Mouse (Mus musculus): ENCODE data around the gene Surf2. TPM values are rescaled to one million over a fixed set of nuclear protein-coding genes. Genes with fewer than 3 reads are reported as not detected.

Surf2 gene
- polyA plus RNA-seq, 1 experiment from 2014 or later, result 36.8 TPM

GRCm38 (mm10) chr2:26902467-26903220, 13.5 kb upstream of the Surf2 start, which contains the start of gene Surf6:
Gene Surf6 (minus strand): TSS chr2:26902879.
- Histone ChIP-seq H3K4me3 (ENCODE audit: low read depth, low read length) (peak within 1 kb of the TSS; percentile 75), H3K27ac (ENCODE audit: low read length) (peak within 1 kb of the TSS; percentile 90), H3K4me1 (ENCODE audit: control insufficient read depth, insufficient read depth, low read length) (peaks cover 14% of the 10 kb centered on the region), H3K36me3 (ENCODE audit: control insufficient read depth, insufficient read depth, low read length) (peaks cover 47% of the 10 kb centered on the region), H3K4me2 (replicated peaks; ENCODE audit: low read depth, low read length) (peak within 1 kb of the TSS; percentile 78), H3K9ac (replicated peaks; ENCODE audit: low read depth, low read length) (peak within 1 kb of the TSS; percentile 66), H3K9me3 (ENCODE audit: control insufficient read depth, low read depth, low read length) (no peaks in the 10 kb centered on the region), H3K27me3 (ENCODE audit: control insufficient read depth, insufficient read depth, low read length) (no peaks in the 10 kb centered on the region)
- ATAC-seq (ENCODE audit: insufficient number of reproducible peaks, insufficient read depth, low FRiP score, low read depth), result peak; percentile 95
- WGBS, result under 1% methylated on average over 41 of the region's 41 CpGs

- whole genome bisulfite sequencing, result 11% methylated on average over 7 of the region's 7 CpGs
- H3K9me3 ChIP-seq (ENCODE audit: control insufficient read depth, low read depth, low read length), result no peaks in the 10 kb centered on the region
- H3K4me3 ChIP-seq (ENCODE audit: low read depth, low read length), result peak overlapping the region; percentile 75
- H3K4me1 ChIP-seq (ENCODE audit: control insufficient read depth, insufficient read depth, low read length), result peaks cover 14% of the 10 kb centered on the region
- no peaks in the 10 kb centered on the region for H3K27me3 ChIP-seq (ENCODE audit: control insufficient read depth, insufficient read depth, low read length)
- peak overlapping the region; percentile 66 for H3K9ac ChIP-seq (replicated peaks; ENCODE audit: low read depth, low read length)
- peak overlapping the region; percentile 90 for H3K27ac ChIP-seq (ENCODE audit: low read length)
- H3K36me3 ChIP-seq (ENCODE audit: control insufficient read depth, insufficient read depth, low read length), result peaks cover 44% of the 10 kb centered on the region
- peak overlapping the region; percentile 78 for H3K4me2 ChIP-seq (replicated peaks; ENCODE audit: low read depth, low read length)
- no peak for ATAC-seq (ENCODE audit: insufficient number of reproducible peaks, insufficient read depth, low FRiP score, low read depth)
Measured at GRCm38 (mm10) chr2:26903311-26903710, 12.9 kb upstream of the Surf2 start.

GRCm38 (mm10) chr2:26905936-26906335, 10.2 kb upstream of the Surf2 start:
- no peak overlapping the region for H3K4me3 ChIP-seq (ENCODE audit: low read depth, low read length)
- no peaks in the 10 kb centered on the region for H3K27me3 ChIP-seq (ENCODE audit: control insufficient read depth, insufficient read depth, low read length)
- ATAC-seq (ENCODE audit: insufficient number of reproducible peaks, insufficient read depth, low FRiP score, low read depth), result no peak
- no peak overlapping the region for H3K9ac ChIP-seq (replicated peaks; ENCODE audit: low read depth, low read length)
- H3K9me3 ChIP-seq (ENCODE audit: control insufficient read depth, low read depth, low read length), result no peaks in the 10 kb centered on the region
- H3K4me1 ChIP-seq (ENCODE audit: control insufficient read depth, insufficient read depth, low read length), result peaks cover 24% of the 10 kb centered on the region
- WGBS, result 82% methylated on average over 2 of the region's 2 CpGs
- no peak overlapping the region for H3K4me2 ChIP-seq (replicated peaks; ENCODE audit: low read depth, low read length)
- no peak overlapping the region for H3K27ac ChIP-seq (ENCODE audit: low read length)
- peaks cover 27% of the 10 kb centered on the region for H3K36me3 ChIP-seq (ENCODE audit: control insufficient read depth, insufficient read depth, low read length)

- H3K36me3 ChIP-seq (ENCODE audit: control insufficient read depth, insufficient read depth, low read length), result peaks cover 28% of the 10 kb centered on the region
- ATAC-seq (ENCODE audit: insufficient number of reproducible peaks, insufficient read depth, low FRiP score, low read depth), result no peak
- no peak overlapping the region for H3K27ac ChIP-seq (ENCODE audit: low read length)
- H3K9me3 ChIP-seq (ENCODE audit: control insufficient read depth, low read depth, low read length), result no peaks in the 10 kb centered on the region
- no peak overlapping the region for H3K4me2 ChIP-seq (replicated peaks; ENCODE audit: low read depth, low read length)
- no peak overlapping the region for H3K9ac ChIP-seq (replicated peaks; ENCODE audit: low read depth, low read length)
- no peaks in the 10 kb centered on the region for H3K27me3 ChIP-seq (ENCODE audit: control insufficient read depth, insufficient read depth, low read length)
- 97% methylated on average over 3 of the region's 3 CpGs for WGBS
- peaks cover 24% of the 10 kb centered on the region for H3K4me1 ChIP-seq (ENCODE audit: control insufficient read depth, insufficient read depth, low read length)
- H3K4me3 ChIP-seq (ENCODE audit: low read depth, low read length), result no peak overlapping the region
Measured at GRCm38 (mm10) chr2:26906431-26906830, 9.7 kb upstream of the Surf2 start.

GRCm38 (mm10) chr2:26907109-26907508, 9.1 kb upstream of the Surf2 start:
- ATAC-seq (ENCODE audit: insufficient number of reproducible peaks, insufficient read depth, low FRiP score, low read depth), result no peak
- H3K4me2 ChIP-seq (replicated peaks; ENCODE audit: low read depth, low read length), result no peak overlapping the region
- H3K4me3 ChIP-seq (ENCODE audit: low read depth, low read length), result no peak overlapping the region
- H3K27ac ChIP-seq (ENCODE audit: low read length), result no peak overlapping the region
- peaks cover 23% of the 10 kb centered on the region for H3K4me1 ChIP-seq (ENCODE audit: control insufficient read depth, insufficient read depth, low read length)
- no peaks in the 10 kb centered on the region for H3K9me3 ChIP-seq (ENCODE audit: control insufficient read depth, low read depth, low read length)
- H3K9ac ChIP-seq (replicated peaks; ENCODE audit: low read depth, low read length), result no peak overlapping the region
- H3K36me3 ChIP-seq (ENCODE audit: control insufficient read depth, insufficient read depth, low read length), result peaks cover 35% of the 10 kb centered on the region
- no peaks in the 10 kb centered on the region for H3K27me3 ChIP-seq (ENCODE audit: control insufficient read depth, insufficient read depth, low read length)
- 48% methylated on average over 4 of the region's 4 CpGs for WGBS

GRCm38 (mm10) chr2:26908710-26909386, 7.3 kb upstream of the Surf2 start:
- WGBS, result 73% methylated on average over 18 of the region's 18 CpGs
- Histone ChIP-seq H3K9me3 (ENCODE audit: control insufficient read depth, low read depth, low read length) (no peaks in the 10 kb centered on the region), H3K9ac (replicated peaks; ENCODE audit: low read depth, low read length) (peak overlapping the region; percentile 96)

GRCm38 (mm10) chr2:26909387-26909784, 6.8 kb upstream of the Surf2 start:
- Histone ChIP-seq H3K36me3 (ENCODE audit: control insufficient read depth, insufficient read depth, low read length) (peaks cover 57% of the 10 kb centered on the region), H3K27ac (ENCODE audit: low read length) (no peak overlapping the region; the same call in 1 of the 2 replicates), H3K4me3 (ENCODE audit: low read depth, low read length) (peak overlapping the region; percentile 80), H3K27me3 (ENCODE audit: control insufficient read depth, insufficient read depth, low read length) (no peaks in the 10 kb centered on the region), H3K9ac (replicated peaks; ENCODE audit: low read depth, low read length) (peak overlapping the region; percentile 96), H3K4me2 (replicated peaks; ENCODE audit: low read depth, low read length) (peak overlapping the region; percentile 79), H3K9me3 (ENCODE audit: control insufficient read depth, low read depth, low read length) (no peaks in the 10 kb centered on the region), H3K4me1 (ENCODE audit: control insufficient read depth, insufficient read depth, low read length) (peaks cover 21% of the 10 kb centered on the region)
- no peak for ATAC-seq (ENCODE audit: insufficient number of reproducible peaks, insufficient read depth, low FRiP score, low read depth)

More at GRCm38 (mm10) chr2:26908710-26909386, 7.3 kb upstream of the Surf2 start:
- Histone ChIP-seq H3K4me1 (ENCODE audit: control insufficient read depth, insufficient read depth, low read length) (peaks cover 24% of the 10 kb centered on the region), H3K4me3 (ENCODE audit: low read depth, low read length) (peak overlapping the region; percentile 80), H3K27me3 (ENCODE audit: control insufficient read depth, insufficient read depth, low read length) (no peaks in the 10 kb centered on the region), H3K36me3 (ENCODE audit: control insufficient read depth, insufficient read depth, low read length) (peaks cover 52% of the 10 kb centered on the region), H3K27ac (ENCODE audit: low read length) (no peak overlapping the region), H3K4me2 (replicated peaks; ENCODE audit: low read depth, low read length) (peak overlapping the region; percentile 79)
- ATAC-seq (ENCODE audit: insufficient number of reproducible peaks, insufficient read depth, low FRiP score, low read depth), result no peak

GRCm38 (mm10) chr2:26910124-26910993, 5.8 kb upstream of the Surf2 start, which contains the start of the genes Med22 and Rpl7a:
Gene Med22 (minus strand): TSS chr2:26910677.
Gene Rpl7a (plus strand): TSS chr2:26910764.
- H3K9ac ChIP-seq (replicated peaks; ENCODE audit: low read depth, low read length), result peak within 1 kb of the TSS; percentile 96
- WGBS, result under 1% methylated on average over 73 of the region's 74 CpGs
- peaks cover 26% of the 10 kb centered on the region for H3K4me1 ChIP-seq (ENCODE audit: control insufficient read depth, insufficient read depth, low read length)
- H3K36me3 ChIP-seq (ENCODE audit: control insufficient read depth, insufficient read depth, low read length), result peaks cover 54% of the 10 kb centered on the region
- H3K27me3 ChIP-seq (ENCODE audit: control insufficient read depth, insufficient read depth, low read length), result no peaks in the 10 kb centered on the region
- no peaks in the 10 kb centered on the region for H3K9me3 ChIP-seq (ENCODE audit: control insufficient read depth, low read depth, low read length)
- peak; percentile 93 for ATAC-seq (ENCODE audit: insufficient number of reproducible peaks, insufficient read depth, low FRiP score, low read depth)
- H3K27ac ChIP-seq (ENCODE audit: low read length), result peak within 1 kb of the TSS; percentile 89
- H3K4me3 ChIP-seq (ENCODE audit: low read depth, low read length), result peak within 1 kb of the TSS; percentile 80
- peak within 1 kb of the TSS; percentile 92 for H3K4me2 ChIP-seq (replicated peaks; ENCODE audit: low read depth, low read length)
